Mouse (Mus musculus): ENCODE results near the gene Ccna2.
A peak's percentile ranks its signal among the peaks of the same experiment; 100 is the strongest.
"Not testable (repeated sequence)": the region's sequence is repeated elsewhere in the genome, so short reads cannot be mapped to it uniquely, and the experiment has no call there.

Gene Ccna2

GRCm38 (mm10) chr3:36571827-36572378, at the start of gene Ccna2:
Gene Ccna2, minus strand, starts transcription at chr3:36572150.
- DNase-seq = peak; percentile 98

DNA sequence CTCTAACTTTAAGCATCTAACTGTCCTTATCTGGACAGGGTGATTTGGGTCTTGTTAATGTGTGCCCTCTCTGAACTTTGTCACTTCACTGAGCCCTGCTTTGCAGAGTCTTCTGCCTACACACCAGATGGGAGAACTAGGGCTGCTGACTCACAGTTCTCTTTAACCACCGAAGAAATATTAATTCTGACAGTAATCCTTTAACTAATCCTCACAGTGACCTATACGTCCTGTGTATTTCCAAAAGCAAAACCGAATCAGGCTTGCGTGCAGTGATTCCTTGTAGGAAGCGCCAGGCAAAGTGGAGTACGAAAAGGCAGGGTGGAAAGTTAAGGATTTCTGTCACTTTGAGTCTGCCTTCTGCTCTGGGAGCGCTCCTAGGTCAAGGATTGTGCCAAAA, 46.2 kb upstream of the Ccna2 start:
- DNase-seq = no peak

- no peak for DNase-seq
These were observed 41.9 kb upstream of the Ccna2 start for GRCm38 (mm10) chr3:36613908-36614255.

GRCm38 (mm10) chr3:36613202-36613907, 41.4 kb upstream of the Ccna2 start, which contains the start of gene Bbs7:
Gene Bbs7, minus strand, starts transcription at chr3:36613477.
- DNase-seq = peak; percentile 100

DNA sequence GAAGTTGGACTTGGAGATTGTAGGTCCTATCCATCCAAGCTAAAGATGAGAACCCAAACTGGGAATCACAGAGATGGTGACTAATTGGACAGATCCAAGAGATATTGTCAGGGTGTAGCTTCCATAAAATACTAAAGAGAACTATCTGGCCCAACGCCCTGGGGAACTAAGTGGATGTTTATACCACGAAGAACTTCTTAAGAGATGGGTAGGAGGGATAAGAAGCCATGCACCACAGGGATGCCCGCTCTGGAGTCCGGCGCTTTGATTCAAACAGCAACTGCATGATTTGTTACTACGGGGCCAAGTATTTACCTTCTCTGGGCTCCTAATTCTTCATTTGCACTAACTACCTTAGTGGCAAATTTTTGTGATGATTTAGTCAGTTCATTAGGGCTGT, 40.7 kb upstream of the Ccna2 start:
- no peak for DNase-seq

DNA sequence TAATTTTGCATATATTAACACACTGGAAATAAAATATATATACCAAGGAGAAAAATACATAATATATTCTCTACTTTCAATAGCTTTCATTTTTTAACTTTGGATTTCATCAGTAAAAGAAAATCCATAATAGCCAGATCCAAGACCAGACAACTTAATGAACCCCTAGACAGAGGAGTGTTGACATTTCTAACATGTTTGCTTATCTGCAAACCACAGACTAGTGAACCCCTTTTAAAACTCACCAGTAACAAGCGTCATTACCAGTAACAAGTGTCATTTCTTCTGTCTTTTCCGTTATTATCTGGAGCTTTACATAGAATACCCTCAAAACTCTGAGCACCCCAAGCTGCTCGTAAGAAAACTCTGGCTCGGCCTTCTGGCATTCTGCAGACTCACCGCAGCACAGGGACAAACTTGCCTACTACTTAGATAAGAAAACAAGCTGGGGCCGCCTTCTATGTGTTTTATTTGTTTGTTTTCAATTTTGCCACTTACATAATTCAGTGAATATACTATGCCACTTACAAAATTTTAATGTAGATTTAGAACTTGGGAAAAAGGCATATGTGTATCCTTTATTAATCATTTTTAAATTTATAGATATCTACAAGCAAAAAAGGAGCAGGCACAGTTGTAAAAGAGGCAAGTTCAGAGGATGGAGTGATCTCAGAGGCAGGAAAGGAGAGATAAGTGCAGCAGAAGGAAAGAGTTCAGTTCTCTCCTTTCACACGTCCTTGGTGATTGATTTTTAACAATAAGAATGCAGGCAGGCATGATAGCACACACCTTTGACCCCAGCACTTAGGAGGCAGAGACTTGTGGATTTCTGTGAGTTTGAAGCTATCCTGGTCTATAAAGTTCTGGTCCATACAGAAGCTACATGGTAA, 34.2 kb upstream of the Ccna2 start:
- DNase-seq = no peak

- DNase-seq = not testable (repeated sequence)
These were observed 27.8 kb upstream of the Ccna2 start for GRCm38 (mm10) chr3:36599773-36600172.

DNA sequence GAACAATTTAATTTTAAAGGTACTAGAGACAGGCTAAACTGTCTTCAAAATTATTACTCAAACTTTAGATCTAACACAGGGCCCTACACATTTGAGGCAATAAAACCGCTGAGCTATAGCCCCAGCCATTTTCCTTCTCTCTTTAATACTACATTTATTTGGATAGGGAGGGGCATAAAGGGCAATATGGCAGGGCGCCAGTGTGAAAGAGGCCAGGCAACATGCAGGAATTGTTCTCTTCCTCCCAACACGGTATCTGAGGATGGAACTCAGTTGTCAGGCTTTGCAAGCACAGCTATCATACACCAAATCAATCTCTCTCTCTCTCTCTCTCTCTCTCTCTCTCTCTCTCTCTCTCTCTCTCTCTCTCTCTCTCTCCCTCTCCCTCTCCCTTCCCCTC, 26.9 kb upstream of the Ccna2 start:
- no peak for DNase-seq

DNA sequence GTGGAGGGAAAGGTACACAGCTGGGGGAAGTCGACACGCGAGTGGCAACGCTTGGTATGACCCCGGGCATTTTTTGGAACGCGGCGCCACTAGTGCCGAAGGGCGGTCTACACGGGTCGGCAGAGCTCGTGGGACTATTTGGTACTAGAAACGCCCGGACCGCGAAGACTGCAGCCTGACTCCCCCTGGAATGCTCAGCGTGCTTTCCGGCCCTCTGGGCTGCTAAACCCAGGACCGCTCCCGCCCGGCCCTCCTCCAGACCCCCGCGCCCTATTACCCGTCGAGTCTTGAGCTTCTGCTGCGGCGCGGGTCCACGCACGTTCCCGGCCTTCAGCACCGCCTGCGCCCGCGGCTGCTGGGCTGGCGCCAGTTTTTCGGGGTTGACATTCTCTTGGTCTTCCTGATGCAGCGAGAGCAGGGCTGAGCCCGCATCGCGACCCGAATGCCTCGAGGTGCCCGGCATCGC, 556 bp downstream of the Ccna2 start:
- DNase-seq = no peak

- DNase-seq = no peak
These were observed 2.1 kb downstream of the Ccna2 start for GRCm38 (mm10) chr3:36569836-36570235.

- DNase-seq = no peak
These were observed 8.3 kb downstream of the Ccna2 start for GRCm38 (mm10) chr3:36563666-36564065.

GRCm38 (mm10) chr3:36559606-36560005, 12.3 kb downstream of the Ccna2 start:
- no peak for DNase-seq

DNA sequence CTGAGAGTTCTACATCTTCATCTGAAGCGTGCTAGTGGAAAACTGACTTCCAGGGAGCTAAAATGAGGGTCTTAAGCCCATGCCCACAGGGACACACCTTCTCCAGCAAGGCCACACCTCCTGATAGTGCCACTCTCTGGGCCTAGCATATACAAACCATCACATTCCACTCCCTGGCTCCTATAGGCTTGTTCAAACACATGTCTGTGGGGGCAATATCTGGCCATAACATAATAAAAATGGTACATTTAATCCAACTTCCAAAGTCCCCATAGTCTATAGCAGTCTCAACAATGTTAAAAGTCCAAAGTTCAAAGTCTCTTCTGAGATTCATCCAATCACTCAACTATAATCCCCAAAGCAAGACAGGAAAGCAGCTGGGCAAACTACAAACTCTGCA, 14.3 kb downstream of the Ccna2 start:
- DNase-seq = no peak

DNA sequence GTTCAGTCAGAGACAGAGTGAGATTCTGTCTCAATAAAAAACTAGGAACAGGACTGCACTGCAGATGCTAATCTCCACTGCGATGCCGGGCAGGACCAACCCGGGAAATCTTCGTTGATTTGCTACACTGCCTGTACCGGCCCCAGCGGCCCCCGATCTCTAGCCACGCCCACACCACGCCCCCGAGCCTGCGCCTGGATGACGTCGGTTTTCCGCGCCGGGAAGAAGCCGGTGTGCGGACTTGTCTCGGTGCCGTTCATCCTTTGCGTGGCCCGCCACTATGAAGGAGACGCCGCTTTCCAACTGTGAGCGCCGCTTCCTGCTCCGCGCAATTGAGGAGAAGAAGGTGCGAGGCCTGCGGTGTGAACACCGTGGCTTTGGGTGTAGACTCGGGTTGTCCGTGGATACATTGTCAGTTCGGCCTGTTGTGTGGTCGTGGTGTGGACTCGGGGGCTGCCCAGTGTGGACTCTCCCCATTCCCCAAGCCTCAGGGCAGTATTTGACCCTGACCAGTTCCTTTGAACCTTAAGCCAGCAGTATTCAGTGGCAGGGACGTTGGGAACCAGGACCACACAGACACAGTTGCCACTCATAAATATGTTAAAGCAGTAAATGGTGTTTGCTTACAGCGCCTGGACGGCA, 19.4 kb downstream of the Ccna2 start, which contains the start of gene Exosc9:
Gene Exosc9, plus strand, starts transcription at position 201 of the 642 bp plus-strand sequence.
- peak; percentile 93 for DNase-seq

DNA sequence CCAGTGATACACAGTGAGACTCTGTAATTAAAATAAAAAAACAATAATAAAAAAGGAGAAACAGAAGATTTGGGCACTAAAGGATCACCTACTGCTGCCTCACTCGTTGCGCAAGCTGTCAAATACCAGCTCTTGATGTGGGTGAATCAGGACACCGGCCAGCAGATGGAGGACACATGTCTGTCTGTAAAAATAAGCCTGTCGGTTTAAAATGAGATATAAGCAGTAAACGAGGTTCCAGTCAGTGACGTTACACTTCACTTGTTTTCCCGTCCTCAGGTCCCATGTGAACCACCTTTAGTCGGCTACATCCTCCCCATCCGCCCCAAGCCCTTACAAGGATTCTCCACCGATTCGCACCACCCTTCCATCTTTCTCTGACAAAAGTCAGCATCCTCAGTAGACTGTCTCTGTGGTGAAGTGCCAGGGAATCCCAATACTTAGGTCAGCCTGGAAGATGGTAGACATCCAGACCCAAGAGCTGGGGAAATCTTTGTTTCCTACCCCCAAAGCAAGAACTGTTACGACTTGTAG, 20.0 kb downstream of the Ccna2 start:
- no peak for DNase-seq

DNA sequence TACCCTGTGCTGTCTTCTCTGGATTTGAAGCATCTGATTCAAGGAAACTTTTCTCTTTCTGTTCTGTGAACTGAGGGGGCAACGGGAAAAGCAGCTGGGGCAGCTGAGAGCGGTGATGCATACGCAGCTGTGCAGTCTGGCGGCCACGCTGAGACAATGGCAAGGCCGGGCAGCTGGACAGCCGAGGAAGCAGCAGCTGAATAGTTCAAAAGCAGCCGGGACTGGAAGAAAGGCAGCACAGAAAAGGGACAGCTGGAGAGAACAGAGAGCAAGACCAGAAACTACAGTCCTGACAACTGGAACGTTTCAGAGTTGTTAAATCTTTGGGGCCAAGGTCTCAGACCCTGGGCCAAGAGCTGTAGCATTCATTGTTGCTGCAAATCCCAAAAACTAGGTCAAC, 20.6 kb downstream of the Ccna2 start:
- peak; percentile 68 for DNase-seq

GRCm38 (mm10) chr3:36544961-36545360, 27.0 kb downstream of the Ccna2 start:
- DNase-seq = no peak

- DNase-seq = no peak
These were observed 30.6 kb downstream of the Ccna2 start for GRCm38 (mm10) chr3:36541399-36541798.

- no peak for DNase-seq
These were observed 31.2 kb downstream of the Ccna2 start for GRCm38 (mm10) chr3:36540756-36541155.

DNA sequence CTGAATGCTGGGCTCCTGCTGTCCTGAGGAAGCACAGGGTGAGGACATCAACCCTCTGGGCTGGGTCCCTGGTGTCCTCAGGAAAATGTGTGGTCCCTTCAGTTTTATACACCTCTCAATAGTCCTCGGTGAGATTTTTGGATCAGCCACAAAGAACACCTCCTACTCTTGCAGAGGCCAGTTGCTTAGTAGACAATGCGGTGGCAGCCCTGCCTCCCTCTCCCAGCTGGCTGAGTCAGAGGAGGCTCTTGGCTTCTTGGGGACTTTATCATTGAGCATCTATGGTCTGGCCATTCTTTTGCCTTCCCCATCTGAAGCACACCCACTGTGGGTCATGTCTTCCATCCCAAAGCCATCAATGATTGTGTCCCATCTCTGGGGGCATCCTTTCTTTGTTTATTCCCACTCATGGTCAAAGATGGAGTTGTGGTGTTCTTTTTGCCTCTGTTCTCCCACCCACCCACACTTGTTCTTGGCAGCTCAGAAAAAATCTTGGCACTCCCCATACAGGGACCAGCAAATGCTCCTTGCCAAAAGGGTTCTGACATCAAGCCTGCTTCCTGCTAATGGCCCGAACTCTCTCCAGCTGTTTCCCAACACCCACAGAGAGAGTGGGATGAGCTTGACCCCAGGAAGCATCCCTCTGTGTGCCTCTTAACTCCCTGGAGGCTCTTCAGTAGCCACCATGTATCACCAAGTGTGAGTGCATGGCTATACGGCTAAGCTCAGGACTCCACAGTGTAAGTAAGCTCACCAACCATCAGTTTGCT, 34.1 kb downstream of the Ccna2 start:
- DNase-seq = no peak

DNA sequence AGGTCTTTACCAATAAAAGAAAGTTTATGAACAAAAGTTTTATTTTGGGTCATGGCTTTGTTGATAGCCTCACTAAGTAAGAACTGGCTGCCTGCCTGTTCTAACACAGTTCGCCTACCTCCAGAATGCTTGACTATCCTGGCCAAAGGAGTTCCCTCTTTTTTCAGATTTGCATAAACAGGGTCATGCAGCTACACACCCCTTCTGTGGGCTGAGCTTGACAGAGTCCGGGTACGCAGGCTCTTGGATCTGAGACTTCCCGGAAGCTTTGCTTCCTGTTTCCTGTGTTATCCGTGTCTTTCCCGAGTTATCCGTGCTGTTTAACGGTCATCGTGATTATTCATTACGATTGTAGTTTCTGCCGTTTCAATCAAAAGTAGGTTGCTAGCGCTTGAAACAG, 35.9 kb downstream of the Ccna2 start:
- DNase-seq = no peak

- DNase-seq = peak; percentile 15
These were observed 38.7 kb downstream of the Ccna2 start for GRCm38 (mm10) chr3:36533201-36533672.

All from embryo, embryonic 11 days (tissue).